8 mouse cellular contexts compared by ENCODE assay signal in the genomic region with DNA sequence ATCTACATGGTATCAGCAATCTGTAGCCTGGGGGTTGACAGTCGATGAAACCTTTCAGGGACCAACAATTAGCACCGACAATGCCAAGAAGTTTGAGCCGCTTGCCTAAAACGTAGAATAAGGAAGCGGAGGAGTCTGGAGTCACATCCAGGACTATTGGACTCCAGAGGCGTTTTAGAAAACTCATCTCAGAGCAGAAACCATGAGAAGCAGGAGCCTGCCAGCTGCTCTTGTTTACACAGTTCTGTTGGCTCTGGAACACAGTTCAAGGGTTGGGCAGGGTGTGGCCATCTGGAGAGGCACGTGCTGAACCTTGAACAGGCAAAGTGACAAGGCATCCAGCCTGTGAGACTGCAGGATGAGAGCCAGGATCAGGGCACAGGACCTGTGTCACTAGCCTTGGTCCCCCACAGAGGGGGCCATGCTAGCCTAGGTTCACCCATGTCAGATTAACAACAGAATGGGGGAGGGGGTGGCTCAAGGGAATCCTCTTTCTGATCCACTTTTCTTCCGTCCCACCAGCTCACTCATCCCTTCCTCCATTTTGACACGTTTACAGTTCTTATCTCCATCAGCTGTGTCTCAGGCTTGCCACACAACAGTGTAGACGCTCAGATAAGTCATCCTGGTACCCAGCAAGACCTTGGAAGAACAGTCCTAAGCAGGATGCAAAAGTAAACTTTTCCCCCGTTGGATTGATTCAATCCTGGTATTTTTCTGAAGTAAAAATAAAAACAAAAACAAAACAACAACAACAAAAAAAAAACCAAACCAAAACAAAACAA. TPM values are rescaled to one million over a fixed set of nuclear protein-coding genes. Genes with fewer than 3 reads are reported as not detected.
DNase-seq lines count a peak whose midpoint lies in the region; ATAC-seq and TF ChIP-seq lines count a peak whose summit lies in the region.

No protein-coding gene starts in this region.

- peak overlapping the region; percentile 74 for H3K27ac ChIP-seq in liver, postnatal 0 days (ENCODE audit: low read depth)

- no peak overlapping the region for H3K4me3 ChIP-seq in liver, postnatal 0 days (ENCODE audit: low read depth, low read length)

- peak; percentile 88 for ATAC-seq in liver, postnatal 0 days
- ATAC-seq in frontal cortex, adult (ENCODE audit: low TSS enrichment) = no peak

- peaks cover 50% of the 10 kb centered on the region for H3K4me1 ChIP-seq in liver, postnatal 0 days (ENCODE audit: insufficient read depth)

- no peaks in the 10 kb centered on the region for H3K27me3 ChIP-seq in liver, postnatal 0 days (ENCODE audit: insufficient read depth, low read length)

- DNase-seq in cerebellum, adult 9-11 months = peak; percentile 36
- no peak for DNase-seq in cerebellum, postnatal 4 days (ENCODE audit: low spot score in 2 of 2)
- DNase-seq in gastrocnemius, postnatal 10 days = peak; percentile 49
- DNase-seq in kidney, adult 11 months = peak; percentile 91
- DNase-seq in liver, postnatal 0 days = peak; percentile 78
- peak; percentile 90 for DNase-seq in yolk sac, embryonic 10.5 days (ENCODE audit: low spot score)
- no peak for DNase-seq in cerebellum, adult 8-10 months

- no peak overlapping the region for H3K9ac ChIP-seq in liver, postnatal 0 days (replicated peaks)

- no peaks in the 10 kb centered on the region for H3K9me3 ChIP-seq in liver, postnatal 0 days (ENCODE audit: low read length)

- H3K4me2 ChIP-seq in liver, postnatal 0 days (ENCODE audit: low read depth, low read length) = no peak overlapping the region

- 47% methylated on average over 11 of the region's 11 CpGs for WGBS in liver, postnatal 0 days (ENCODE audit: insufficient replicate concordance)

- peak; percentile 63; the same call in 1 of the 2 replicates for TF ChIP-seq EP300 in liver, postnatal 0 days (IDR thresholded peaks at IDR 0.05; ENCODE audit: low read depth)

- H3K36me3 ChIP-seq in liver, postnatal 0 days (replicated peaks; ENCODE audit: insufficient read depth, low read length) = no peaks in the 10 kb centered on the region

- no peak for TF ChIP-seq CTCF in liver, postnatal 0 days (IDR thresholded peaks at IDR 0.05; ENCODE audit: low read depth)

RNA-seq across cellular contexts. Expression of gene Igf2r, which starts 23.1 kb away (rescaled TPM):
- 100 to 1,000 TPM in 1 of 2 experiments, 10 to 100 TPM in 1; 92.0 to 114 TPM for total RNA-seq in gastrocnemius, postnatal 10 days (2021)
- polyA plus RNA-seq in liver, postnatal 0 days (2015; fragmentation: Nextera tagmentation; extraction: Ambion mirVana) = 4.5 and 6.5 TPM in 2 replicates

Comparison
In these comparisons a context has a peak if more than half of its experiments do, and no peak if none do; other contexts are left out.
1. DNase-seq: peak in cerebellum, adult 9-11 months (single experiment), gastrocnemius, postnatal 10 days (single experiment), kidney, adult 11 months (single experiment), liver, postnatal 0 days (single experiment) and yolk sac, embryonic 10.5 days (single experiment); none in cerebellum, postnatal 4 days (0 of 2) and cerebellum, adult 8-10 months (single experiment).